Mouse (Mus musculus) CD4-positive, CD25-positive, alpha-beta regulatory T cell, adult 4 months (primary cell): ENCODE data around the gene Gm6401. TPM values are rescaled to one million over a fixed set of nuclear protein-coding genes. Genes with fewer than 3 reads are reported as not detected.
"Not testable (repeated sequence)": the region's sequence is repeated elsewhere in the genome, so short reads cannot be mapped to it uniquely, and the experiment has no call there.

ENCODE experiments used
- ATAC-seq: one replicate; pipeline ENCODE4 v1.8.0; 2017
- polyA plus RNA-seq, 2 experiments: library from polyadenylated mRNA; unstranded; fragments of 100-300 nt; shearing (Covaris generic); gene quantifications; one replicate each; pipeline ENCODE4 v1.2.1; 2017

Gene Gm6401
- not detected for polyA plus RNA-seq

DNA sequence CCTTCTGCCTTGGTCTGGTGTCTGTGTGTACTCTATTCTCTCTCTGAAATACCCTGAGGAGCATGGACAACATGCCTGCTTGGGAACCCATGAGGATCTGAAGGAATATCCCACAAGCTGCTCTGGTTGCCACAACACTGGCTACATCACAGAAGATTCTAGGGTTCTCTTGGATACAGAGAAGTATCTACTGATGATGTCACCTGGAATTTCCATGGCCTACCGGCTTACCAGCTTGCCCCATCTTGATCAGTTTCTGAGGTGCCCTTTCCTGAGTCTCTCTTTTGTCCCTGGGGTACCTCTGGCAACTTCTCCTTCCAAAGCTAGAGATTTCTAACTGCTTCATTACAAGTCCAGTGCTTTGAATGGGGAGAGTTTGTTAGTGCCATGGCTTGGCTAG, at the start of gene Gm6401:
Gene Gm6401, minus strand, starts transcription at position 101 of the 400 bp plus-strand sequence.
- ATAC-seq = not testable (repeated sequence)

DNA sequence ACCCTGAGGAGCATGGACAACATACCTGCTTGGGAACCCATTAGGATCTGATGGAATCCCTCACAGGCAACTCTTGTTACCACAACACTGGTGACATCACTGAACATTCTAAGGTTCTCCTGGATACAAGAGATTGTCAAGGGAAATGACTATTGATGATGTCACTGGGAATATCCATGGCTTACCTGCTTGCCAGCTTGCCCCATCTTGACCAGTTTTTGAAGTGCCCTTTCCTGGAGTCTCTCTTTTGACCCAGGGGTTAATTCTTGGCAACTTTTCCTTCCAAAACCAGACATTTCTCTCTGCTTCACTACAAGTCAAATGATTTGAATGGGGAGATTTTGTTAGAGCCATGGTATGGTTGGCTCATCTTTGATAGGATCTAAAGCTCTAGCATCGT, 15.5 kb upstream of the Gm6401 start, which contains the start of gene Gm3543:
Gene Gm3543, minus strand, starts transcription at position 101 of the 400 bp plus-strand sequence.
- not testable (repeated sequence) for ATAC-seq

- not testable (repeated sequence) for ATAC-seq
These were observed 869 bp upstream of the Gm6401 start for GRCm38 (mm10) chr14:41968596-41968995.

GRCm38 (mm10) chr14:41964095-41964494, 3.6 kb downstream of the Gm6401 start:
- not testable (repeated sequence) for ATAC-seq

DNA sequence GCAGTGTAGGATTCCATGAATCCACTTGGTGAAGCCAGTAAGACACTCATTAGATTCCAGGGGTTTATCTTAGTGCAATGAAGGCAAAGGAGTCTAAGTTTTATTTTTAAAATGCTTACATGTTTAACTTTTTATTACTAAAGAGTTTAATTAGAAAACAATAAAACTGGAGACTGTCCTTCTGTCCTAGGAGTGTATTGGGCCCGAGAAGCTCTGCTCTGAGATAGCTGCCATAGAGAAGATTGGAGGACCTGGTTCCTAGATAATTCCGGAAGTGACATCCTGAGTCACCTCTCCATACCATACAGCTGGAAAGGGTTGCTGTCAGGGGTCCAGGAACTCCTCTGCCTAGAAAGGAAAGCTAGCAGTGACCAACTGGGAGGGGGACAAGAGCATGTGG, 24.0 kb downstream of the Gm6401 start, which contains the start of gene 1700024B05Rik:
Gene 1700024B05Rik, plus strand, starts transcription at position 301 of the 400 bp plus-strand sequence.
- not testable (repeated sequence) for ATAC-seq

DNA sequence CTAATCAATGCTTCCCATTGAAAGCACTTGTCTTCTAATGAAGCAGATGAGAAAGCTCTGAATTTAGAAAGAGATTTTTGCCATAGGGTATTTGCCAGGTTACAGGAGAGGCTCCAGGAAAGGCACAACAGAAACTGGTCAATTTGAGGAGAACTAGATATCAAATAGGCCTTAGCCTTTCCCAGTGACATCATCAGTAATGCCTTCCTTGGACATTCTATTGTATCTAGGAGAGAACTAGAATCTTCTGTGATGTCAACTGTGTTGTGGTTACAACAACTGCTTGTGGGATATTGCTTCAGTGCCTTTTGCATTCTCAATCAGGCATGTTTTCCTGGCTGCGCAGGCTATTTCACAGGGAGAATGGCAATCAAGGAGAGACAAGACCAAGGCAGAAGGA, 43.1 kb downstream of the Gm6401 start, which contains the start of gene 1700049E17Rik1:
Gene 1700049E17Rik1, plus strand, starts transcription at position 301 of the 400 bp plus-strand sequence.
- ATAC-seq = not testable (repeated sequence)

Other genes starting within 250 kb of the Gm6401 start
- gene Gm7929, start 217.3 kb downstream of the Gm6401 start, polyA plus RNA-seq = not detected
- not detected for gene Gm47189, start 195.5 kb downstream of the Gm6401 start, polyA plus RNA-seq
- not detected for gene Gm7980, start 60.6 kb downstream of the Gm6401 start, polyA plus RNA-seq
- not detected for gene 1700049E17Rik1, start 43.0 kb downstream of the Gm6401 start, polyA plus RNA-seq
- not detected for gene 1700024B05Rik, start 23.9 kb downstream of the Gm6401 start, polyA plus RNA-seq
- gene Gm3543, start 15.4 kb upstream of the Gm6401 start, polyA plus RNA-seq = not detected
- not detected for gene Gm7951, start 149.4 kb upstream of the Gm6401 start, polyA plus RNA-seq
- not detected for gene Gm17027, start 194.7 kb upstream of the Gm6401 start, polyA plus RNA-seq
- gene Gm3573, start 222.9 kb upstream of the Gm6401 start, polyA plus RNA-seq = not detected